Mouse (Mus musculus) frontal cortex, postnatal 25 days (tissue): Measurements from ENCODE around the gene Tmprss15.

ENCODE experiments used
- DNase-seq, 2 experiments: peaks; one replicate each; pipeline ENCODE4 v3.0.0; 2022; ENCODE audit warnings: low spot score in 2 of 2

Gene Tmprss15

DNA sequence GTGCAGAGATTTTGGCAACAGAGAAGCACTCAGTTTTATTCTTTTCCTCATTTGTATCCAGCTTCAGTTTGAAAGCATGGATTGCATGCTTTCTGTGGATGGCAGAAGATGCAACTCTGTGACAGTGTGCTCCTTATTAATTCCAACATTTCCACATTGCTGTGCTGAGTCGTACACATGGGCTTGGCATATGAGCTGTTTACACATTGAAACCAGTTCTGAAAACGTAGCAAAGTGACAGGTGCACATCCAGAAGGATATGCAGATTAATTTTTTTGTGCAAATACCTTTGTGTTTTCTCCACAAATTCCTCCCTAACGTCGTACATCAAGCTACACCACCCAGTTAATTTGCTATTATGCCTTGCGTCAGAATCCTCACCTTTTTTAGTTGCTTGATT is 168.3 kb downstream of the Tmprss15 start:
- DNase-seq = no peak
